Mouse (Mus musculus) heart, embryonic 16.5 days (tissue): ENCODE measurements around the gene Prkar2b. TPM values are rescaled to one million over a fixed set of nuclear protein-coding genes. Genes with fewer than 3 reads are reported as not detected.

Source experiments
- ATAC-seq: fragments of 200-750 bp; cut with Nextera tagmentation; replicated peaks from 2 replicates; pipeline ENCODE4 v1.8.0; 2017; ENCODE audit warnings: moderate number of reproducible peaks; ENCODE audit not compliant: insufficient read depth, low FRiP score; ENCODE audit errors: extremely low read depth
- H3K27ac ChIP-seq: fragments of 300-500 bp; sonication (generic); 2 replicates; pipeline ENCODE4 v1.5.1; 2014; ENCODE audit warnings: mild to moderate bottlenecking, low read length, control low read depth, moderate library complexity
- H3K27me3 ChIP-seq: fragments of 300-500 bp; sonication (generic); 2 replicates; pipeline ENCODE4 v1.6.1; 2014; ENCODE audit warnings: low read length, mixed read lengths; ENCODE audit not compliant: control insufficient read depth, insufficient read depth
- H3K36me3 ChIP-seq: fragments of 300-500 bp; sonication (generic); 2 replicates; pipeline ENCODE4 v1.6.1; 2014; ENCODE audit not compliant: control insufficient read depth, insufficient read depth
- H3K4me1 ChIP-seq: fragments of 300-500 bp; sonication (generic); 2 replicates; pipeline ENCODE4 v1.6.1; 2014; ENCODE audit warnings: low read length, mixed read lengths; ENCODE audit not compliant: control insufficient read depth, insufficient read depth
- H3K4me2 ChIP-seq: fragments of 300-500 bp; sonication (generic); 2 replicates; pipeline ENCODE4 v1.6.1; 2014; ENCODE audit warnings: low read depth, mild to moderate bottlenecking, control low read depth, low read length
- H3K4me3 ChIP-seq: fragments of 300-500 bp; sonication (generic); 2 replicates; pipeline ENCODE4 v1.5.1; 2014; ENCODE audit warnings: mild to moderate bottlenecking, control low read depth, low read length
- H3K9ac ChIP-seq: fragments of 300-500 bp; sonication (generic); 2 replicates; pipeline ENCODE4 v1.6.1; 2014; ENCODE audit warnings: low read length, control low read depth
- H3K9me3 ChIP-seq: fragments of 300-500 bp; sonication (generic); replicated peaks from 2 replicates; pipeline ENCODE4 v1.6.1; 2016; ENCODE audit warnings: low read length; ENCODE audit not compliant: control insufficient read depth
- WGBS: fragments of 180-500 bp; shearing (Covaris S2); extraction: QIAGEN DNeasy Blood & Tissue Kit; methylation state at CpG from one replicate; pipeline ENCODE4 v1.1.7; 2014; 5-methylcytosine and 5-hydroxymethylcytosine counted together
- polyA plus RNA-seq: library from polyadenylated mRNA; unstranded; fragments of >200 nt; fragmentation: Nextera tagmentation; extraction: Ambion mirVana; gene quantifications from 2 replicates; pipeline ENCODE4 v1.2.1, GENCODE M21; 2015

Gene Prkar2b
- polyA plus RNA-seq, 1 experiment from 2014 or later, result 9.4 TPM

DNA sequence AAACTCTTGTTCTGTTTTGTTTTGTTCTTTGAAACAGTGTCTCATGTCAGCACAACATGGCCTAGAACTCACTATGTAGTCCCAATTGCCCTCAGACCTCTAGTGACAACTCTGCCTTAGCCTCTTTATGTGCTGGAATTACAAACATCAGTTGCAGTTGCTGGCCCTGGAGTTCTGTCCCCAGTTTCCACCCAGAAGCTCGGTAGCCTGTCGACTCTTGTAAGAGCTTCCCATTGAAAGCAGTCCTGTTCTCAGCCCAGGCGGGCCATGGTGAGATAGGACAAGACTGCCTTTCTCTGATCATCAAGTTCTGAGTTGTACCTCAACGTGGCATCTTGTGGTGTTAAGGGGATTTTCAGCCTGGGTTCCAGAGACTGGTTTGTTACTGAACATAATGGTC is 31.4 kb upstream of the Prkar2b start:
- Histone ChIP-seq H3K4me2 (no peak overlapping the region), H3K9me3 (peaks cover 9% of the 10 kb centered on the region), H3K4me1 (no peaks in the 10 kb centered on the region), H3K27me3 (no peaks in the 10 kb centered on the region), H3K36me3 (no peaks in the 10 kb centered on the region), H3K4me3 (no peak overlapping the region), H3K9ac (no peak overlapping the region), H3K27ac (no peak overlapping the region)
- 83% methylated on average over 4 of the region's 4 CpGs for WGBS
- no peak for ATAC-seq

GRCm38 (mm10) chr12:32088566-32088965 is 27.5 kb upstream of the Prkar2b start:
- H3K9ac ChIP-seq, result no peak overlapping the region
- H3K27me3 ChIP-seq, result no peaks in the 10 kb centered on the region
- no peak overlapping the region for H3K27ac ChIP-seq
- peaks cover 9% of the 10 kb centered on the region for H3K9me3 ChIP-seq
- no peak overlapping the region for H3K4me3 ChIP-seq
- ATAC-seq, result no peak
- no peaks in the 10 kb centered on the region; the same call in 1 of the 2 replicates for H3K4me1 ChIP-seq
- 49% methylated on average over 3 of the region's 3 CpGs for WGBS
- H3K4me2 ChIP-seq, result no peak overlapping the region
- H3K36me3 ChIP-seq, result no peaks in the 10 kb centered on the region

DNA sequence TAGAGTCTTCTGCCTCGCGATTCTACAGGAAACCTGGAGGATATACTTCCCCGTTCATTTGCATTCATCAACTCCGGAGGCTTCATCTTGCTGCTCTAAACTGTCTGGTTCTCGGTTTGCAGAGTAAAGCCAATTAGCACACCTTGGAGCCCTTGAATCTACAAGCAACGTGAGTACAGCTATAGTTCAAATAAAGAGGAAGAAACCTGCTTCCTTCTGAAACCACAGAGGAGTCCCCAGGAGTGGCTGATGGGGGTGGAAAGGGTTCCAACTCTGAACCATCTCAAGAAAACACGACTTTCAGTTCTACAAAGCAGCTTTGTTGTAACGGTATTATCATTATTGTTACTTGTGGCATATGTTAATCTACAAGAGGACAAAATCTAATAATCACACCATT is 26.2 kb upstream of the Prkar2b start:
- no peaks in the 10 kb centered on the region for H3K27me3 ChIP-seq
- H3K4me1 ChIP-seq, result no peaks in the 10 kb centered on the region; the same call in 1 of the 2 replicates
- ATAC-seq, result no peak
- no peak overlapping the region for H3K4me2 ChIP-seq
- 66% methylated on average over 8 of the region's 8 CpGs for WGBS
- H3K4me3 ChIP-seq, result no peak overlapping the region
- H3K9ac ChIP-seq, result no peak overlapping the region
- H3K36me3 ChIP-seq, result no peaks in the 10 kb centered on the region
- H3K27ac ChIP-seq, result no peak overlapping the region
- peaks cover 9% of the 10 kb centered on the region for H3K9me3 ChIP-seq

- no peak overlapping the region for H3K9ac ChIP-seq
- no peak for ATAC-seq
- no peaks in the 10 kb centered on the region for H3K27me3 ChIP-seq
- peaks cover 9% of the 10 kb centered on the region for H3K9me3 ChIP-seq
- no peak overlapping the region for H3K4me2 ChIP-seq
- H3K36me3 ChIP-seq, result no peaks in the 10 kb centered on the region
- 78% methylated on average over 3 of the region's 3 CpGs for WGBS
- H3K4me1 ChIP-seq, result no peaks in the 10 kb centered on the region; the same call in 1 of the 2 replicates
- no peak overlapping the region for H3K27ac ChIP-seq
- H3K4me3 ChIP-seq, result no peak overlapping the region
Observed at GRCm38 (mm10) chr12:32086874-32087273, 25.8 kb upstream of the Prkar2b start.

DNA sequence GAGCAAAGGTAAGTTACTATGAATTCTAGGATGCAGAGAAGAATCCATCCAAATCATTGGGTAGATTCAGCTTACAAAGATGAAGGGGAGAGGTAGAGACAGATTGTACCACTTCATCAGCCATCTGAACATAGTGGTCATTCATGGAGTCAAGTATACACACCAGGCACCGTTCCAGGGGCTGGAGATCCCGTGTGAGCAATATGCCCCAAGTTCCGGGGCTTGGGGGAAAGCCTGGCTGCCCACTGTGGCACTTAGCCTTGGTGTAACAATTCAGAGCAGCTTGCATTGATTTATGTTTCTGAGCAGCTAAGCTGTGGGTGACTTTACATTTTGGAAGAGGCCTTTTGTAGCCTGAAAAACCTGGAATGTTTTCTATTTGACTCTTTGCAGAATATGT is 24.8 kb upstream of the Prkar2b start:
- Histone ChIP-seq H3K9ac (no peak overlapping the region), H3K4me2 (no peak overlapping the region), H3K9me3 (peaks cover 3% of the 10 kb centered on the region; the same call in 1 of the 2 replicates), H3K27me3 (no peaks in the 10 kb centered on the region), H3K4me1 (no peaks in the 10 kb centered on the region; the same call in 1 of the 2 replicates), H3K4me3 (no peak overlapping the region), H3K27ac (no peak overlapping the region), H3K36me3 (no peaks in the 10 kb centered on the region)
- no peak for ATAC-seq
- 82% methylated on average over 3 of the region's 3 CpGs for WGBS

GRCm38 (mm10) chr12:32085189-32085588 is 24.1 kb upstream of the Prkar2b start:
- no peak overlapping the region for H3K4me3 ChIP-seq
- H3K9me3 ChIP-seq, result no peaks in the 10 kb centered on the region
- no peaks in the 10 kb centered on the region for H3K27me3 ChIP-seq
- H3K4me2 ChIP-seq, result no peak overlapping the region
- H3K9ac ChIP-seq, result no peak overlapping the region
- H3K36me3 ChIP-seq, result no peaks in the 10 kb centered on the region
- H3K27ac ChIP-seq, result no peak overlapping the region
- no peaks in the 10 kb centered on the region; the same call in 1 of the 2 replicates for H3K4me1 ChIP-seq
- ATAC-seq, result no peak

DNA sequence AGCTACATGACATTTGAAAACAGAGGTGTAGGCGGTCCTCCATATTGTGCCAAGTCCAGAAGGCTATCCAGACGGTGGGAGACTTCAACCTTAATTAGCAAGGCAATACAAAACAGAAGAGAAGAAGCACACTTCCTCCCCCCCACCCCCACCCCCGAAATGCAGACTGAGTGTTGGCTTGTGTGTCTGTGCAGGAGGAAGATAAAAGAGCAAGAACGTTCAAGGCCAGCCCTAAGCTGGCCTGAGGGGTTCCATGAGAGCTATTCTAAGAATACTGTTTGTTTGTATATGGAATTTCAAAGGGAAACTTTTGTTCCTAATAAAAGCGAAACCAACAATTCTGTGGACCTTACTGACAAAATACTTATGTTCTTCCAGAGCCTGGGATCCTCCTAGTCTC is 23.5 kb upstream of the Prkar2b start:
- 53% methylated on average over 5 of the region's 5 CpGs for WGBS
- ATAC-seq, result no peak
- H3K9ac ChIP-seq, result no peak overlapping the region
- no peaks in the 10 kb centered on the region for H3K27me3 ChIP-seq
- H3K4me1 ChIP-seq, result no peaks in the 10 kb centered on the region; the same call in 1 of the 2 replicates
- H3K36me3 ChIP-seq, result no peaks in the 10 kb centered on the region
- H3K9me3 ChIP-seq, result no peaks in the 10 kb centered on the region
- no peak overlapping the region for H3K27ac ChIP-seq
- H3K4me2 ChIP-seq, result no peak overlapping the region
- H3K4me3 ChIP-seq, result no peak overlapping the region

DNA sequence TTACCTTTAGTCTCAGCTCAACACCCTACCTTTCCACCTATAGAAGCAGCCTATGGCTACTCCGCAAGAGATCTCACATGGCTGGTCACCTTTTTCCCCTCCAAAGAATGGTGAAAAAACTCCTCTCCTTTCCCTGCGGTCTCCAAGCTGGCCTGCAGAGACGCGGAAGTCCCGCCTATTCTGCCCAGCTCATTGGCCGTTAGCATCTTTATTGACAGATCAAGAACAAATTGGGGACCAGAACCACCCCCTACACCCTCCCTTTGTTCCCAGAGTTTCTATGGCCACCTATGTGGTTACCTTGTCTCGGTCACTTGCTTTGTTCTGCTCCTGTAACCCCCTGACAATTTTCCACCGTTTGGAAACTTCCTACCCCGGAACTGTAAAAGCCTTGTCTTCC is 19.6 kb upstream of the Prkar2b start:
- Histone ChIP-seq H3K27me3 (no peaks in the 10 kb centered on the region), H3K4me1 (no peaks in the 10 kb centered on the region; the same call in 1 of the 2 replicates), H3K27ac (no peak overlapping the region), H3K36me3 (no peaks in the 10 kb centered on the region), H3K9me3 (no peaks in the 10 kb centered on the region), H3K4me3 (no peak overlapping the region), H3K9ac (no peak overlapping the region), H3K4me2 (no peak overlapping the region)
- 85% methylated on average over 9 of the region's 9 CpGs for WGBS
- no peak for ATAC-seq

DNA sequence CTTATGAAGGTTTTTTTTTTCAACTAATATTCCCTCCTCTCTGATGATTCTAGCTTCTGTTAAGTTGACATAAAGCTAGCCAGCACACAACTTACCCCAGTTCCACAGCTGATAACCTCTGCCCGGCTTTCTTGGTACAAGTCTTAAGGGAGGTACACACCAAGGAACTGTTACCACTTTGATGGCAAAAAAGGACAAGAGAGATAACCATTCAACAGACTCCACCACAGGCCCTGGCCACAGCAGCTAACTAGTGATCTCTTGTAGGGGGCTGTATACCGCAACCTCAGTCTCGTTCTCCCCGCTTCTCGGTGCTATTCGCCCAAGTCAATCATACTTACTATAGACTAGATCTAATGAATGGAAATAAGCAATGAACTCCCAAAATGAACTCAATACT is 16.3 kb upstream of the Prkar2b start:
- Histone ChIP-seq H3K4me2 (no peak overlapping the region), H3K4me1 (no peaks in the 10 kb centered on the region), H3K27me3 (no peaks in the 10 kb centered on the region), H3K36me3 (no peaks in the 10 kb centered on the region), H3K27ac (no peak overlapping the region), H3K9ac (no peak overlapping the region), H3K9me3 (no peaks in the 10 kb centered on the region), H3K4me3 (no peak overlapping the region)
- ATAC-seq, result no peak
- WGBS, result 94% methylated on average over 6 of the region's 6 CpGs
